Mouse (Mus musculus) kidney, adult 2 months (tissue): ENCODE results near the gene Oscp1. TPM values are rescaled to one million over a fixed set of nuclear protein-coding genes. Genes with fewer than 3 reads are reported as not detected.

Source experiments
- DNase-seq: peaks from one replicate; pipeline ENCODE4 v3.0.0; 2021
- H3K27ac ChIP-seq: fragments of 200-500 bp; 2 replicates; pipeline ENCODE4 v1.5.1; 2012; ENCODE audit warnings: low read depth, low read length, control low read depth, inconsistent platforms; ENCODE audit not compliant: insufficient read depth
- H3K27me3 ChIP-seq: fragments of 200-500 bp; replicated peaks from 2 replicates; pipeline ENCODE4 v1.6.1; 2012; ENCODE audit warnings: mild to moderate bottlenecking, moderate library complexity, low read length, inconsistent platforms; ENCODE audit not compliant: control insufficient read depth, insufficient read depth
- H3K36me3 ChIP-seq: fragments of 200-500 bp; 2 replicates; pipeline ENCODE4 v1.6.1; 2012; ENCODE audit warnings: mild to moderate bottlenecking, moderate library complexity, low read length, inconsistent platforms; ENCODE audit not compliant: control insufficient read depth, insufficient read depth
- H3K4me1 ChIP-seq: fragments of 200-500 bp; 2 replicates; pipeline ENCODE4 v1.6.1; 2011; ENCODE audit warnings: low read length; ENCODE audit not compliant: control insufficient read depth, insufficient read depth
- H3K4me3 ChIP-seq: fragments of 200-500 bp; 2 replicates; pipeline ENCODE4 v1.5.1; 2011; ENCODE audit warnings: mild to moderate bottlenecking, low read depth, low read length, control low read depth; ENCODE audit not compliant: insufficient read depth
- CTCF ChIP-seq: fragments of 200-500 bp; conservative IDR thresholded peaks from 2 replicates; pipeline ENCODE4 v1.5.1; 2011; ENCODE audit warnings: low read depth, mild to moderate bottlenecking, control low read depth, low read length, moderate library complexity, mixed read lengths; ENCODE audit not compliant: insufficient read depth, insufficient read length
- POLR2A ChIP-seq: fragments of 200-500 bp; IDR thresholded peaks from one replicate; pipeline ENCODE4 v1.6.1; 2011; ENCODE audit warnings: low read depth, low read length, control low read depth
- WGBS: fragments of 180-500 bp; shearing (Covaris S2); methylation state at CpG from one replicate; pipeline ENCODE4 v1.1.7; 2018; 5-methylcytosine and 5-hydroxymethylcytosine counted together
- polyA plus RNA-seq: library from polyadenylated mRNA; depleted of rRNA; stranded (reverse); fragments of >200 nt; gene quantifications from 2 replicates; pipeline ENCODE4 v1.2.3, GENCODE M21; 2012

The Oscp1 gene
- polyA plus RNA-seq, 1 experiment, result 2.5 TPM

- Histone ChIP-seq H3K4me3 (no peak overlapping the region), H3K4me1 (peaks cover 14% of the 10 kb centered on the region), H3K36me3 (no peaks in the 10 kb centered on the region; the same call in 1 of the 2 replicates), H3K27ac (no peak overlapping the region), H3K27me3 (no peaks in the 10 kb centered on the region)
- peak; percentile 54 for DNase-seq
- no peak for TF ChIP-seq CTCF
- no peak for TF ChIP-seq POLR2A
- WGBS, result 49% methylated on average over 5 of the region's 5 CpGs
Observed at GRCm38 (mm10) chr4:126120052-126120451, 61.7 kb downstream of the Oscp1 start.

GRCm38 (mm10) chr4:126120506-126120905 is 62.1 kb downstream of the Oscp1 start:
- Histone ChIP-seq H3K36me3 (no peaks in the 10 kb centered on the region; the same call in 1 of the 2 replicates), H3K4me3 (no peak overlapping the region), H3K27me3 (no peaks in the 10 kb centered on the region), H3K27ac (no peak overlapping the region), H3K4me1 (peaks cover 10% of the 10 kb centered on the region)
- no peak for DNase-seq
- TF ChIP-seq POLR2A (no peak), CTCF (no peak)
- 76% methylated on average over 2 of the region's 2 CpGs for WGBS

GRCm38 (mm10) chr4:126123309-126124040 is 65.1 kb downstream of the Oscp1 start:
- whole genome bisulfite sequencing, result 67% methylated on average over 10 of the region's 10 CpGs
- no peaks in the 10 kb centered on the region for H3K27me3 ChIP-seq
- H3K4me1 ChIP-seq, result 0 out of 2 replicates have a peak, but pooled peaks cover 3% of the 10 kb centered on the region
- TF ChIP-seq POLR2A (no peak), CTCF (no peak)
- no peak for DNase-seq
- H3K4me3 ChIP-seq, result no peak overlapping the region
- no peaks in the 10 kb centered on the region; the same call in 1 of the 2 replicates for H3K36me3 ChIP-seq
- no peak overlapping the region for H3K27ac ChIP-seq

- peak; percentile 62 for DNase-seq
- no peak overlapping the region for H3K4me3 ChIP-seq
- H3K27me3 ChIP-seq, result no peaks in the 10 kb centered on the region
- H3K27ac ChIP-seq, result peak overlapping the region; percentile 46
- TF ChIP-seq POLR2A, result no peak
- TF ChIP-seq CTCF, result no peak
- no peaks in the 10 kb centered on the region; the same call in 1 of the 2 replicates for H3K4me1 ChIP-seq
- 48% methylated on average over 11 of the region's 11 CpGs for WGBS
- H3K36me3 ChIP-seq, result peaks cover 1% of the 10 kb centered on the region; the same call in 1 of the 2 replicates
Observed at GRCm38 (mm10) chr4:126130502-126130901, 72.1 kb downstream of the Oscp1 start.

GRCm38 (mm10) chr4:126131290-126132121 is 73.1 kb downstream of the Oscp1 start:
- TF ChIP-seq POLR2A (no peak), CTCF (no peak)
- no peaks in the 10 kb centered on the region for H3K27me3 ChIP-seq
- peaks cover 1% of the 10 kb centered on the region; the same call in 1 of the 2 replicates for H3K36me3 ChIP-seq
- no peaks in the 10 kb centered on the region; the same call in 1 of the 2 replicates for H3K4me1 ChIP-seq
- WGBS, result 40% methylated on average over 10 of the region's 10 CpGs
- peak; percentile 79 for DNase-seq
- peak overlapping the region; percentile 70 for H3K27ac ChIP-seq
- H3K4me3 ChIP-seq, result no peak overlapping the region

GRCm38 (mm10) chr4:126132636-126133264 is 74.4 kb downstream of the Oscp1 start:
- WGBS, result 70% methylated on average over 6 of the region's 6 CpGs
- TF ChIP-seq POLR2A (no peak), CTCF (no peak)
- no peaks in the 10 kb centered on the region; the same call in 1 of the 2 replicates for H3K4me1 ChIP-seq
- no peak for DNase-seq
- peak overlapping the region; percentile 70 for H3K27ac ChIP-seq
- peaks cover 3% of the 10 kb centered on the region; the same call in 1 of the 2 replicates for H3K36me3 ChIP-seq
- no peak overlapping the region for H3K4me3 ChIP-seq
- no peaks in the 10 kb centered on the region for H3K27me3 ChIP-seq

GRCm38 (mm10) chr4:126134236-126134635 is 75.9 kb downstream of the Oscp1 start:
- 93% methylated on average over 4 of the region's 4 CpGs for WGBS
- no peaks in the 10 kb centered on the region for H3K27me3 ChIP-seq
- H3K36me3 ChIP-seq, result peaks cover 3% of the 10 kb centered on the region; the same call in 1 of the 2 replicates
- H3K27ac ChIP-seq, result no peak overlapping the region
- DNase-seq, result no peak
- TF ChIP-seq CTCF (no peak), POLR2A (no peak)
- no peaks in the 10 kb centered on the region; the same call in 1 of the 2 replicates for H3K4me1 ChIP-seq
- no peak overlapping the region for H3K4me3 ChIP-seq
